Mouse (Mus musculus) liver, embryonic 13.5 days (tissue): ENCODE measurements around the gene Sidt2. TPM values are rescaled to one million over a fixed set of nuclear protein-coding genes. Genes with fewer than 3 reads are reported as not detected.

Experiments
- ATAC-seq: fragments of 200-750 bp; cut with Nextera tagmentation; 2 replicates; pipeline ENCODE4 v1.8.0; 2017; ENCODE audit warnings: low read depth, mild to moderate bottlenecking, moderate number of reproducible peaks, moderate library complexity
- DNase-seq: peaks from one replicate; pipeline ENCODE4 v3.0.0; 2022
- H3K27ac ChIP-seq: fragments of 300-500 bp; sonication (generic); 2 replicates; pipeline ENCODE4 v1.5.1; 2015; ENCODE audit warnings: moderate library complexity, mild to moderate bottlenecking, inconsistent platforms
- H3K27me3 ChIP-seq: fragments of 300-500 bp; sonication (generic); 2 replicates; pipeline ENCODE4 v1.6.1; 2015; ENCODE audit warnings: mild to moderate bottlenecking, inconsistent platforms
- H3K36me3 ChIP-seq: fragments of 300-500 bp; sonication (generic); 2 replicates; pipeline ENCODE4 v1.6.1; 2015; ENCODE audit warnings: mild to moderate bottlenecking, inconsistent platforms
- H3K4me1 ChIP-seq: fragments of 300-500 bp; sonication (generic); replicated peaks from 2 replicates; pipeline ENCODE4 v1.6.1; 2015; ENCODE audit warnings: inconsistent platforms
- H3K4me2 ChIP-seq: fragments of 300-500 bp; sonication (generic); 2 replicates; pipeline ENCODE4 v1.6.1; 2015; ENCODE audit warnings: inconsistent platforms, mild to moderate bottlenecking, moderate library complexity
- H3K4me3 ChIP-seq: fragments of 300-500 bp; sonication (generic); replicated peaks from 2 replicates; pipeline ENCODE4 v1.5.1; 2015; ENCODE audit warnings: mild to moderate bottlenecking, inconsistent platforms
- H3K9ac ChIP-seq: fragments of 300-500 bp; sonication (generic); 2 replicates; pipeline ENCODE4 v1.6.1; 2015; ENCODE audit warnings: mild to moderate bottlenecking, inconsistent platforms
- H3K9me3 ChIP-seq: fragments of 300-500 bp; sonication (generic); replicated peaks from 2 replicates; pipeline ENCODE4 v1.6.1; 2016; ENCODE audit warnings: inconsistent platforms
- WGBS: fragments of 180-500 bp; shearing (Covaris S2); methylation state at CpG from one replicate; pipeline ENCODE4 v1.1.7; 2015; ENCODE audit not compliant: insufficient replicate concordance; 5-methylcytosine and 5-hydroxymethylcytosine counted together
- microRNA-seq: library from miRNA; unstranded; fragments of <30 nt; microRNA quantifications from one replicate; pipeline ENCODE4, GENCODE M21; 2016
- polyA plus RNA-seq: library from polyadenylated mRNA; unstranded; fragments of >200 nt; fragmentation: Nextera tagmentation; extraction: Ambion mirVana; gene quantifications from 2 replicates; pipeline ENCODE4 v1.2.1, GENCODE M21; 2015

The Sidt2 gene
- polyA plus RNA-seq, 1 experiment from 2014 or later, result 17.7 TPM

GRCm38 (mm10) chr9:45906355-45907077 lies 48.5 kb downstream of the Sidt2 start, which contains the start of the genes Pcsk7 and Rnf214:
Pcsk7 (plus strand) TSS chr9:45906497.
Rnf214 (minus strand) TSS chr9:45906911.
- Histone ChIP-seq H3K27ac (peak within 1 kb of the TSS; percentile 97), H3K9me3 (no peaks in the 10 kb centered on the region), H3K36me3 (peaks cover 39% of the 10 kb centered on the region), H3K27me3 (no peaks in the 10 kb centered on the region), H3K4me1 (peaks cover 23% of the 10 kb centered on the region), H3K4me3 (peak within 1 kb of the TSS; percentile 96), H3K9ac (peak within 1 kb of the TSS; percentile 96), H3K4me2 (peak within 1 kb of the TSS; percentile 92)
- DNase-seq (peak; percentile 81), ATAC-seq (peak; percentile 92)
- under 1% methylated on average over 78 of the region's 80 CpGs for WGBS

- Histone ChIP-seq H3K9ac (peak overlapping the region; percentile 96), H3K4me1 (peaks cover 23% of the 10 kb centered on the region), H3K4me2 (peak overlapping the region; percentile 92), H3K36me3 (peaks cover 32% of the 10 kb centered on the region), H3K27me3 (no peaks in the 10 kb centered on the region), H3K27ac (peak overlapping the region; percentile 97), H3K4me3 (peak overlapping the region; percentile 96), H3K9me3 (no peaks in the 10 kb centered on the region)
- peak; percentile 29 for ATAC-seq
- under 1% methylated on average over 12 of the region's 27 CpGs for WGBS
- DNase-seq, result peak; percentile 8
These were observed 49.2 kb downstream of the Sidt2 start for GRCm38 (mm10) chr9:45905811-45906237.

GRCm38 (mm10) chr9:45905196-45905595 lies 49.9 kb downstream of the Sidt2 start:
- H3K4me3 ChIP-seq, result peak overlapping the region; percentile 96
- H3K27ac ChIP-seq, result peak overlapping the region; percentile 97
- ATAC-seq, result no peak
- H3K9me3 ChIP-seq, result no peaks in the 10 kb centered on the region
- H3K4me1 ChIP-seq, result peaks cover 23% of the 10 kb centered on the region
- DNase-seq, result no peak
- H3K36me3 ChIP-seq, result peaks cover 25% of the 10 kb centered on the region
- H3K4me2 ChIP-seq, result peak overlapping the region; percentile 92
- H3K27me3 ChIP-seq, result no peaks in the 10 kb centered on the region
- 67% methylated on average over 4 of the region's 4 CpGs for WGBS
- peak overlapping the region; percentile 96 for H3K9ac ChIP-seq

- Histone ChIP-seq H3K4me2 (no peak overlapping the region), H3K4me1 (no peaks in the 10 kb centered on the region), H3K9ac (no peak overlapping the region), H3K36me3 (peaks cover 74% of the 10 kb centered on the region), H3K27me3 (no peaks in the 10 kb centered on the region), H3K27ac (no peak overlapping the region), H3K9me3 (no peaks in the 10 kb centered on the region), H3K4me3 (no peak overlapping the region)
- DNase-seq (no peak), ATAC-seq (no peak)
These were observed 61.4 kb downstream of the Sidt2 start for GRCm38 (mm10) chr9:45893681-45894080.

Small RNA genes lying within 50 kb of the gene (microRNA-seq; reads per million reads assigned to microRNA genes)
- gene Mir7087, result not detected

Other genes with a start within 250 kb of the Sidt2 start
- gene Cep164, start 126.6 kb downstream of the Sidt2 start, polyA plus RNA-seq, result 5.1 and 6.0 TPM in 2 replicates
- 5.1 and 6.8 TPM in 2 replicates for gene Bace1, start 116.7 kb downstream of the Sidt2 start, polyA plus RNA-seq
- gene Pcsk7, start 48.8 kb downstream of the Sidt2 start, polyA plus RNA-seq, result 7.4 and 7.7 TPM in 2 replicates
- 13.3 and 17.0 TPM in 2 replicates for gene Rnf214, start 48.3 kb downstream of the Sidt2 start, polyA plus RNA-seq
- 7.5 and 8.0 TPM in 2 replicates for gene Tagln, start 19.2 kb downstream of the Sidt2 start, polyA plus RNA-seq
- 80.3 and 92.8 TPM in 2 replicates for gene Pafah1b2, start 57.4 kb upstream of the Sidt2 start, polyA plus RNA-seq
- gene Sik3, start 57.6 kb upstream of the Sidt2 start, polyA plus RNA-seq, result 2.4 and 2.8 TPM in 2 replicates